Mouse (Mus musculus): ENCODE results near the gene Ggn. TPM values are rescaled to one million over a fixed set of nuclear protein-coding genes. Genes with fewer than 3 reads are reported as not detected.

Gene Ggn
- polyA plus RNA-seq, 1 experiment from 2014 or later, result 0.75 TPM

- peak within 1 kb of the TSS; percentile 77 for H3K4me3 ChIP-seq (replicated peaks; ENCODE audit: low read length)
- peak; percentile 87 for ATAC-seq
- H3K27me3 ChIP-seq (replicated peaks; ENCODE audit: control insufficient read depth, insufficient read depth, low read length), result 0 out of 2 replicates have a peak, but pooled peaks cover 3% of the 10 kb centered on the region
- 3% methylated on average over 56 of the region's 68 CpGs for WGBS
- H3K4me2 ChIP-seq (ENCODE audit: low read length), result peak within 1 kb of the TSS; percentile 84
- peaks cover 8% of the 10 kb centered on the region; the same call in 1 of the 2 replicates for H3K4me1 ChIP-seq (replicated peaks; ENCODE audit: control insufficient read depth, insufficient read depth, low read length)
- peak within 1 kb of the TSS; percentile 81 for H3K9ac ChIP-seq (replicated peaks; ENCODE audit: low read depth, low read length)
- H3K9me3 ChIP-seq (ENCODE audit: control insufficient read depth, low read length), result no peaks in the 10 kb centered on the region
- peak within 1 kb of the TSS; percentile 89 for H3K27ac ChIP-seq (ENCODE audit: low read length)
- no peaks in the 10 kb centered on the region for H3K36me3 ChIP-seq (ENCODE audit: control insufficient read depth, insufficient read depth)
Measured at GRCm38 (mm10) chr7:29155838-29156782, 13.9 kb upstream of the Ggn start, which contains the start of gene Fam98c. Gene Fam98c, minus strand, starts transcription at chr7:29156234.

GRCm38 (mm10) chr7:29158264-29158663 lies 11.7 kb upstream of the Ggn start:
- Histone ChIP-seq H3K27me3 (replicated peaks; ENCODE audit: control insufficient read depth, insufficient read depth, low read length) (0 out of 2 replicates have a peak, but pooled peaks cover 3% of the 10 kb centered on the region), H3K27ac (ENCODE audit: low read length) (no peak overlapping the region), H3K9ac (replicated peaks; ENCODE audit: low read depth, low read length) (no peak overlapping the region), H3K4me2 (ENCODE audit: low read length) (no peak overlapping the region), H3K4me3 (replicated peaks; ENCODE audit: low read length) (no peak overlapping the region), H3K36me3 (ENCODE audit: control insufficient read depth, insufficient read depth) (peaks cover 3% of the 10 kb centered on the region; the same call in 1 of the 2 replicates), H3K9me3 (ENCODE audit: control insufficient read depth, low read length) (no peaks in the 10 kb centered on the region), H3K4me1 (replicated peaks; ENCODE audit: control insufficient read depth, insufficient read depth, low read length) (peaks cover 8% of the 10 kb centered on the region; the same call in 1 of the 2 replicates)
- no peak for ATAC-seq
- 2% methylated on average over 5 of the region's 5 CpGs for WGBS

- no peaks in the 10 kb centered on the region for H3K9me3 ChIP-seq (ENCODE audit: control insufficient read depth, low read length)
- H3K36me3 ChIP-seq (ENCODE audit: control insufficient read depth, insufficient read depth), result peaks cover 3% of the 10 kb centered on the region; the same call in 1 of the 2 replicates
- H3K4me1 ChIP-seq (replicated peaks; ENCODE audit: control insufficient read depth, insufficient read depth, low read length), result no peaks in the 10 kb centered on the region; the same call in 1 of the 2 replicates
- WGBS, result 84% methylated on average over 5 of the region's 5 CpGs
- no peak overlapping the region for H3K4me2 ChIP-seq (ENCODE audit: low read length)
- H3K27me3 ChIP-seq (replicated peaks; ENCODE audit: control insufficient read depth, insufficient read depth, low read length), result 0 out of 2 replicates have a peak, but pooled peaks cover 3% of the 10 kb centered on the region
- no peak for ATAC-seq
- H3K4me3 ChIP-seq (replicated peaks; ENCODE audit: low read length), result no peak overlapping the region
- H3K27ac ChIP-seq (ENCODE audit: low read length), result no peak overlapping the region
- H3K9ac ChIP-seq (replicated peaks; ENCODE audit: low read depth, low read length), result no peak overlapping the region
Measured at GRCm38 (mm10) chr7:29162294-29162693, 7.7 kb upstream of the Ggn start.

GRCm38 (mm10) chr7:29162750-29163525 lies 7.1 kb upstream of the Ggn start:
- no peaks in the 10 kb centered on the region for H3K9me3 ChIP-seq (ENCODE audit: control insufficient read depth, low read length)
- no peak overlapping the region for H3K4me3 ChIP-seq (replicated peaks; ENCODE audit: low read length)
- no peak for ATAC-seq
- WGBS, result 22% methylated on average over 9 of the region's 9 CpGs
- H3K9ac ChIP-seq (replicated peaks; ENCODE audit: low read depth, low read length), result no peak overlapping the region
- peaks cover 5% of the 10 kb centered on the region for H3K4me1 ChIP-seq (replicated peaks; ENCODE audit: control insufficient read depth, insufficient read depth, low read length)
- peaks cover 3% of the 10 kb centered on the region; the same call in 1 of the 2 replicates for H3K36me3 ChIP-seq (ENCODE audit: control insufficient read depth, insufficient read depth)
- H3K4me2 ChIP-seq (ENCODE audit: low read length), result no peak overlapping the region
- no peak overlapping the region for H3K27ac ChIP-seq (ENCODE audit: low read length)
- 0 out of 2 replicates have a peak, but pooled peaks cover 3% of the 10 kb centered on the region for H3K27me3 ChIP-seq (replicated peaks; ENCODE audit: control insufficient read depth, insufficient read depth, low read length)

GRCm38 (mm10) chr7:29167656-29168055 lies 2.4 kb upstream of the Ggn start:
- peak overlapping the region; percentile 84 for H3K4me2 ChIP-seq (ENCODE audit: low read length)
- H3K9me3 ChIP-seq (ENCODE audit: control insufficient read depth, low read length), result no peaks in the 10 kb centered on the region
- H3K9ac ChIP-seq (replicated peaks; ENCODE audit: low read depth, low read length), result no peak overlapping the region
- no peak for ATAC-seq
- peak overlapping the region; percentile 83 for H3K4me3 ChIP-seq (replicated peaks; ENCODE audit: low read length)
- WGBS, result 15% methylated on average over 19 of the region's 19 CpGs
- no peaks in the 10 kb centered on the region for H3K36me3 ChIP-seq (ENCODE audit: control insufficient read depth, insufficient read depth)
- peaks cover 37% of the 10 kb centered on the region for H3K4me1 ChIP-seq (replicated peaks; ENCODE audit: control insufficient read depth, insufficient read depth, low read length)
- no peak overlapping the region for H3K27ac ChIP-seq (ENCODE audit: low read length)
- H3K27me3 ChIP-seq (replicated peaks; ENCODE audit: control insufficient read depth, insufficient read depth, low read length), result peaks cover 21% of the 10 kb centered on the region

GRCm38 (mm10) chr7:29168121-29168695 lies 1.8 kb upstream of the Ggn start:
- ATAC-seq, result no peak
- Histone ChIP-seq H3K4me2 (ENCODE audit: low read length) (peak overlapping the region; percentile 84), H3K9ac (replicated peaks; ENCODE audit: low read depth, low read length) (peak overlapping the region; percentile 72), H3K36me3 (ENCODE audit: control insufficient read depth, insufficient read depth) (no peaks in the 10 kb centered on the region), H3K27ac (ENCODE audit: low read length) (peak overlapping the region; percentile 85), H3K4me3 (replicated peaks; ENCODE audit: low read length) (peak overlapping the region; percentile 83), H3K27me3 (replicated peaks; ENCODE audit: control insufficient read depth, insufficient read depth, low read length) (peaks cover 26% of the 10 kb centered on the region), H3K4me1 (replicated peaks; ENCODE audit: control insufficient read depth, insufficient read depth, low read length) (peaks cover 37% of the 10 kb centered on the region), H3K9me3 (ENCODE audit: control insufficient read depth, low read length) (no peaks in the 10 kb centered on the region)
- 5% methylated on average over 10 of the region's 10 CpGs for WGBS

- ATAC-seq, result peak; percentile 9
- H3K27ac ChIP-seq (ENCODE audit: low read length), result peak overlapping the region; percentile 85
- H3K4me1 ChIP-seq (replicated peaks; ENCODE audit: control insufficient read depth, insufficient read depth, low read length), result peaks cover 37% of the 10 kb centered on the region
- H3K9me3 ChIP-seq (ENCODE audit: control insufficient read depth, low read length), result no peaks in the 10 kb centered on the region
- peak overlapping the region; percentile 84 for H3K4me2 ChIP-seq (ENCODE audit: low read length)
- peak overlapping the region; percentile 83 for H3K4me3 ChIP-seq (replicated peaks; ENCODE audit: low read length)
- 0 out of 2 replicates have a peak, but pooled peaks cover under 1% of the 10 kb centered on the region for H3K36me3 ChIP-seq (ENCODE audit: control insufficient read depth, insufficient read depth)
- peak overlapping the region; percentile 72 for H3K9ac ChIP-seq (replicated peaks; ENCODE audit: low read depth, low read length)
- WGBS, result 0% methylated on average over 14 of the region's 14 CpGs
- H3K27me3 ChIP-seq (replicated peaks; ENCODE audit: control insufficient read depth, insufficient read depth, low read length), result peaks cover 32% of the 10 kb centered on the region
Measured at GRCm38 (mm10) chr7:29168791-29169230, 1.2 kb upstream of the Ggn start.

- Histone ChIP-seq H3K27me3 (replicated peaks; ENCODE audit: control insufficient read depth, insufficient read depth, low read length) (peaks cover 34% of the 10 kb centered on the region), H3K9ac (replicated peaks; ENCODE audit: low read depth, low read length) (peak overlapping the region; percentile 72), H3K27ac (ENCODE audit: low read length) (peak overlapping the region; percentile 85), H3K4me2 (ENCODE audit: low read length) (peak overlapping the region; percentile 84), H3K4me1 (replicated peaks; ENCODE audit: control insufficient read depth, insufficient read depth, low read length) (peaks cover 37% of the 10 kb centered on the region), H3K36me3 (ENCODE audit: control insufficient read depth, insufficient read depth) (peaks cover 7% of the 10 kb centered on the region), H3K9me3 (ENCODE audit: control insufficient read depth, low read length) (no peaks in the 10 kb centered on the region), H3K4me3 (replicated peaks; ENCODE audit: low read length) (peak overlapping the region; percentile 83)
- ATAC-seq, result peak; percentile 86
- under 1% methylated on average over 35 of the region's 39 CpGs for WGBS
Measured at GRCm38 (mm10) chr7:29169231-29170065, 562 bp upstream of the Ggn start.
